Mouse (Mus musculus): ENCODE data around the gene Arl13a.
"Not testable (repeated sequence)": the region's sequence is repeated elsewhere in the genome, so short reads cannot be mapped to it uniquely, and the experiment has no call there.

Arl13a gene

DNA sequence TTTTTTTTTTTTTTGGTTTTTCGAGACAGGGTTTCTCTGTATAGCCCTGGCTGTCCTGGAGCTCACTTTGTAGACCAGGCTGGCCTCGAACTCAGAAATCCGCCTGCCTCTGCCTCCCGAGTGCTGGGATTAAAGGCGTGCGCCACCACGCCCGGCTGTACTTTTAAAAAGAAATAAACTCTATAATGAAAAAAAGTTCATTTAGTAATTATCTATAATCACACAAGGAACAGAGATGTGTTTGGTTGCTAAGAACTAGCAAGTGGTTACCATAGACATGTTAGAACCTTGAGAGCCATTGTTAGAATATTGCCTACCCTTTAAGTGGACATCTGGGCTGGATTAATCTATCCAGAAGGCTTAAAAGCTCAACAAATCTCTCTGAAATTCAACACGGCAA lies at the start of gene Arl13a:
TSS of gene Arl13a (plus strand) at position 301 of the 400 bp plus-strand sequence.
- CTCF ChIA-PET, result not testable (repeated sequence)

DNA sequence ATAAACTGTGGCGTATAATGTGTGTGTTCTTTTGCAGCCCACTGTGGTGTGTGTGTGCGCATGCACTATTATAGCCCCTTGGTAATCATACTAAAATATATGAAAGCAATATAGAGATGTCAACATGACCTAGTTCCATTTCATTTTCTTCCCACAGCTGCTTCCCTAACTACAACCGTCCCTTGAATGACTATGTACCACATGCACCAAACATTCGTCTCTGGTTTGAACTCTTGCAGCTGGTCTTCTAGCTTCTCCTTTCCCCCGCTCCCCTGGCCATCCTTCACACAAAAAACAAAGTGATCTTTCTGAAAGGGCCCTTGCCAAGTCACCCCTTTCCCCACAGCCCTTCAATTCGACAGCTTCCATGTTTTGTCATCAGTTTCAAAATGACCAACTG lies 47.3 kb upstream of the Arl13a start:
- CTCF ChIA-PET, result no interaction called here

DNA sequence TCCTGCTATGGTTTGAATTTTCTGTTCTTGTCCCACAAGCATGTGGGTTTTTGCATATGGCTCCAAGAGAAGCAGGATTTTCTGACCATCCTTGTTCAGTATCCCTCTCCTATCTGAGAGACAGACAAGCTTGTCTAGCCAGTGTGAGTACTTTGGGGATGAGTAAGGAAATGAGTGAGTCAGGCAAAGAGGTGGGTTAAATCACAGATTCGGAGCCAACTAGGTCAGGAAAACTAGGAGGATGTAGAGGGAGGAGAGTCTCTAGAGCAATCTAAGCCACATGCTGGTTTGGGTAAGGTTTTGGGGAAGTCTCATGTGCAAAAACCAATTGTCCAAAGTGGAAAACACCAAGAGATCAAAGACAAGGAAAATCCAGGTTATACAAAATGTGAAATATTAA lies 45.8 kb upstream of the Arl13a start:
- CTCF ChIA-PET, result no interaction called here

DNA sequence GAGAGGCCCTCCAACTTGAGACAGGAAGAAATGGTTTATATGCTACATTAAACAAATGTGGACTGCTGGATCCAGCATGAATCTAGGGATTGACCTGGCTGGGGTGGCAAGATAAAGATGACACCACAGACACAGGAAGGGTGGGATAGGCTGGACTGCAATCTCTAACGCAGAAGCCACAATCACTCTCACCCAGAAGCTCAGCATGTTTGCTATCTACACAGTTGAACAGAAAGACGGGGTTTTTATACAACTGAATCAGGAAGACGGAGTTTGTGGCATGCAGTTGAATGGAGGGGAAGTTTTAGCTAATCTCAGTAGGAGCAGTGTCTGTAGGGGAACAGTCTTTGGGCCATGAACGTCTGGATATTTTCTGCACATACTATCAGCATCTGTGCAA lies 45.3 kb upstream of the Arl13a start:
- CTCF ChIA-PET, result no interaction called here

DNA sequence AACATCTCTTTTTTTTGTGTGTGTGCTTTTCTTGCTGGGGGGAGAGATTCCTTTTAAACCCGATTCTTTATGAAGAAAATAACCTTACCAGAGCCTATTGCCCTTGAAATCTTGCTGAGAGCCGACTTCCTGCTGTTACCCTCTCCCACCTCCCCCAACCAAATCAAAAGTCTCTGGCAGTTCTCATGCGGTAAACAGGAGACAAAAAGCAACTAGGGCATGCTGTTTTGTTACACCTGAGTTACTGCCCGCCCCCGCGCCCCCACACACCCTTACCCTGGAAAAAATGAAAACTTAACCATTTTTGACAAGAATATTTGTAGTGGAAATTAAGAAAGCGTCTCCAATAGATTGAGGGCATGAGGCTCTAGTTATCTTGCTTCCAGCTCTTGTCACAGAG lies 29.1 kb upstream of the Arl13a start:
- CTCF ChIA-PET, result interaction anchor here (1.1 kb wide), 1 partner anchor 20 kb away, joined by 4 read pairs; no protein-coding TSS in a partner anchor

DNA sequence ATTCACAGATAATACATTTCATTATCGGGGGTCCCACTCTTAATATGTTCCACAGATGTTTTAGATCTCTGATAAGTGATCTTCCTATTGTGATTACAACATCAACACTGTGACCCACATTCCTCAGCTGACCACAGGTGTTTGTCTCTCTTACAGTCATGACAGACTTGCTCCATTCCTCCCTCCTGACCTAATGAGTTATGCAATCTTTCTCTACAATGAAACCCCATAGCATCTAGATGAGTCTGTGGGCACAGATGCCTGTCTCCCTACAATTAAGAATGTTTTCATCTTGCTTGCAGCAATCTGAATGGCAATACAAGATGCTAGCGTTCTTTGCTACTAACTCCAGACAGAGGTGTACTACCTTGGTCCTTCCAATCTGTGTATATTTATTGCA lies 26.9 kb upstream of the Arl13a start:
- CTCF ChIA-PET, result no interaction called here

DNA sequence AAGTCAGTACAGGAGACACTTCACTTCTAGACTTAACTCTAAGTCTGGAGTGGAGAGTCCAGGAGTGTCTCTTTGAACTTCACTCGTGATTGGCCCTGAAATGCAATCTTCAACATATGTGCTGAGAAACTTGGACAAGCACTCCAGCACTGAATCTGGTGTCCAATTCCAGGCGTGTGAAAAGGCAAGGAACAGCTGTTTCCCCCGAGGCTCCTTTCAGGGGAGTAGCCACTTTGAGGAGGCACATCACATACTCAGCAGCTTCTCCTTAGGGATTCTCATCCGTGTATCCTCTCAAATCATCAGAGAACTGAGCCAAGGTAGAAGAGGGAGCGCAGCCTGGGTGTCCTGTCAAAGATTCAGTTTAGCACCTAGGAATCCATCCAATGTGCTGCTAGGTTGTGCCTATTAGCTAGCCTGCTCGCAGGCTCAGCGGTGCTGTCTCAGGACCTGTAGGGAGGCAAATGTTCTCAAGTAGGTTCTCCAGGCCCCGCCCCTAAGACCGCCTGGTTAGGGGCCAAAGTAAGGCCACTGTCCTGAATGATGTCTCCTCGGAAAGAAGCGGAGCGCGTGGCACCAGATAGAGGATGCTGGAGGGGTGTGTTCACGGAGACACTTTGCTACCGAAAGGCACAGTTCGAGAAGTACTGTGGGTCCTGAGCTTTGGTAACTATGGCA lies 25.1 kb upstream of the Arl13a start, which contains the start of gene Xkrx:
TSS of gene Xkrx (minus strand) at position 34 of the 678 bp plus-strand sequence.
- CTCF ChIA-PET, result no interaction called here

DNA sequence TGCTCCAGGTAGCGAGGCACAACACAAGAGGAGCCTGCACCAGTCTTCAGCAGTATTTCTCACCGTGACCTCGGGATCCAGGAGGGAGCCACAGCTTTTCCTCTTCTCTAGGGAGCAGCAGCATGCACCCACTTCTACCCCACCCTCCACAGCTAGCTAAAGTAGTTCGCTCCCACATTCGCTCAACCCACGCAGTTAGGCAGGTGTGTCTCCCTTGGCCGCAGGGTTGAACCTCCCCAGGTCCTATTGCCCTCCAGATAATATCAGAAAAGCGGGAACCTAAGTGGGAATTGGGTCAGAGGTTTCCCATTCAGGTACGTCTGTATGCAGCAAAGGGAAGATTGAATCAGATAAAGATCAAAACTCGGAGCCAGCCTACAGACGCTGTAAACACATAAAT lies 24.5 kb upstream of the Arl13a start:
- CTCF ChIA-PET, result no interaction called here

DNA sequence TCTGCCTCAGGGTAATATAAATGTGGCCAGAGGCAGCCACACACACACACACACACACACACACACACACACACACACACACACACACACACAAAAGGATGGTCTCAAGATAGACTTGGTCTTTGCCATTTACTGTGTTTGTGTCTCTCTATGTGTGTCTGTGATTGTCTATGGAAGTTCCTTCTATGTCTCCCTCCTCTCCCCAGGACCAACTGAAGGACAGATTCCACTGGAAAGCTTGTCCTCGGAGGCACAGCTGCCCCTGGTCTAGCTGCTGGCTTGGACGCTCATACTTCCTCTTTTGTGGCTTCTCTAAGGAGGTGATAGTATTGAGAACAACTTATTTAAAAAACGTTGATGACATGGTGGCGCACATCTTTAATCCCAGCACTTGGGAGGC lies 23.8 kb upstream of the Arl13a start:
- CTCF ChIA-PET, result interaction anchor here (0.6 kb wide), 1 partner anchor 11 kb away, joined by 8 read pairs; no protein-coding TSS in a partner anchor

DNA sequence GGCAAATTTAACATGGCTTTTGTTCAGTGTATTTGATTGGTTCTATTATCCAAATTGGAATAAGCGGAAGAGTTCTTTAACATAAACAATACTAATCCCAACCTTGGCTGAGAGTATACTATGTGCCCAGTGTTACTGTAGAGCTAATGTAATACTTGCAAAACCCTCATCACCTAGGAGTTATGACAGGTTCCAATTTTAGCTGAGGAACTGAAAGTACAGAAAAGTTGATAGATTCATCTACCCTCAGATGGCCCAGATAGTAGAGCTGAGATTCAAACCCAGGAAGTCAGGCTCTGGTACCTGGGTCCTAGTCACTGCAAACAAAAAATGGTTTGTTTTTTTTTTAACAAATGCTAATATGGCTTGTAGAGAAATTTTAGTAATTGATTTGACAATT lies 16.7 kb upstream of the Arl13a start:
- CTCF ChIA-PET, result interaction anchor here (0.9 kb wide), 1 partner anchor 36 kb away, joined by 7 read pairs; no protein-coding TSS in a partner anchor

DNA sequence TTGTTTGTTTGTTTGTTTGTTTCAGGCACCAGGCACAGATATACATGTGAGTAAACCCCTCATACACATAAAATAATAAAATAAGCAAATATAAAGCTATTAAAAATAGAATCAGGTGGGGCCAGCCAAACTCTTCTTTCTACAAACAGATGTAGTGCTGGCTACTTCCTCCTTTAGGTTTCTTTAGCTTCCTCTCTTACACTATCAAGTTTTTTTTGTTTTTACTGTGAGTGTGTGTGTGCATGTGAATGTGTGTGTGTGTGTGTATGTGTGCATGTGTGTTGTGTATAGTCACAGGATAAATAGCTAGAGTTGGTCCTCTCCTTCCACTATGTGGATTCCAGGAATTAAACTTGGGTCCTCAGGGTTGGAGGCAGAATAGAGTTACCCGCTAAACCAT lies 12.6 kb upstream of the Arl13a start:
- CTCF ChIA-PET, result no interaction called here

DNA sequence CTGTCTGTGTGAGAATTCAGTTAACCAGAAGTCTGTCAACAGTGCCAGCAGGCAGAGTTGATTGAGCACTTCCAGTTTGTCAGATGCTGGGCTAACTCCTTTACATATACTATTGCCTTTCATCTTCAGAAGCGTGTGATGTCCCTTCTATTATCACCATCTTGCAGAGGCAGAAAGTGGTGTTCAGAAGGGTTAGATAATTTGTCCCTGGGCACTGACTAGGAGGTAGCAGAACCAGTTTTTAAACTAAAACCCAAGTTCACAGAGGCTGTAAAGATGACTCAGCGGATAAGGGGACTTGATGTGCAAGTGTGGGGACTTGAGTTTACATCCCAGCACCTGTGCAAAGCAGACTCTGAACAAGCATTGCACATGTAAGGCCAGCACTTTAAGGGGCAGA lies 21.2 kb downstream of the Arl13a start:
- CTCF ChIA-PET, result no interaction called here

DNA sequence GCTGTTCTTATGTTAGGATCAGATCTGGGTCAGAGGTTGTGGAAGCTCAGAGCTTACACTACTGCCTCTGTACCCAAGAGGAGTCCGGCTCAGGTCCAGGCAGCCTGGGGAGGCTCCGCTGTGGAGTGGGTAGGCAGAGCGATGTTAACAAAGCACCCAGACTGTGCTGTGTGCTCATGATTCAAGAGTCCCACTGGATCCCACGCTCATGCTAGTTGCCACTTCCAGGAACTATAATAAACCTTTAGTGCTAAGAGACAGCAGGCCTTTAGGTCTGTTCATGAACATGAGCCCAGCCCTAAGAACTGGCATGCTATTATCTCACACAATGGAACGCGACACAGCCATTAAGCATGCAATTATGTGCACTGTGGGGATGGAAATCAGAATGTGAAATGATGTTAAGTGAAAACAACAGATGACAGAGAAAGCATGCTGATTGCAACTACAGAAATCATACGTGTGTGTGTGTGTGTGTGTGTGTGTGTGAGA lies 23.9 kb downstream of the Arl13a start:
- CTCF ChIA-PET, result interaction anchor here (0.6 to 0.8 kb wide), 2 partner anchors 26 to 58 kb away, joined by 3 read pairs; no protein-coding TSS in a partner anchor

DNA sequence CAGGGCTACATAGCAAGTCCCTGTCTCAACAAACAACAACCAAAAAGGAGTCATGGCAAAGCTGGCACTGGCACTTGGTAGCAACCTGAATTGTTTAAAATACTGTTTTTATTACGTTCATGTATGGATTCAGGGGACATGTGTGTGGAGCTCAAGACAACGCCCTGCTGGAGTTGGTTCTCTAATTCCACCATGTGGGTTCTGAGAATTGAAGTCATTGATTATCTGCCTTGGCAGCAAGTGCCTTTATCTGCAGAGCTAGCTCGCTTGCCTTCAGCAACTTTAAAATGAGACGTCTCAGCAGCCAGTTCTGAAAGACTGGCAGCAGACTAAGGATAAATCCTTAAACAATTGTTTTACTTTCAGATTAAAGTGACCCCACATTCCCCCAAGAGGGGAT lies 30.9 kb downstream of the Arl13a start:
- CTCF ChIA-PET, result no interaction called here

DNA sequence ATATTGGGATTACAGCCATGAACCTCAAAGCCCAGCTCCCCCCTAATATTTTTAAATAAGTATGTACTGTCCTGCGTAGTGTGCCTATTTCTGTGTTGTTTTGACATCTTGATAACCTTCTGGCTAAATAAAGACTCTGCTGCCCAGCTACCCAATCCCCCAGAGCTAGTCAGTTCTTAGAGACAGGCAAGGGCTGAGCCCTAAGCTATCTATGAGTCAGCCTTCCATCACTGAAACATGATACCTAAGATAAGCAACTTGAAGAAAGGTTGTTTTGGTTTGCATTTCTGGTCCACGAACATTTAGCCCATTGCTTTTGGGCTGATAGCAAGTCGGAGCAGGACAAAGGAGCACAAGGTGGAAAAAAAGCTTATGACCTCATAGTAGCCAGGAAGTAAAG lies 33.3 kb downstream of the Arl13a start:
- CTCF ChIA-PET, result interaction anchor here (0.6 kb wide), 1 partner anchor 37 kb away, joined by 4 read pairs; no protein-coding TSS in a partner anchor

DNA sequence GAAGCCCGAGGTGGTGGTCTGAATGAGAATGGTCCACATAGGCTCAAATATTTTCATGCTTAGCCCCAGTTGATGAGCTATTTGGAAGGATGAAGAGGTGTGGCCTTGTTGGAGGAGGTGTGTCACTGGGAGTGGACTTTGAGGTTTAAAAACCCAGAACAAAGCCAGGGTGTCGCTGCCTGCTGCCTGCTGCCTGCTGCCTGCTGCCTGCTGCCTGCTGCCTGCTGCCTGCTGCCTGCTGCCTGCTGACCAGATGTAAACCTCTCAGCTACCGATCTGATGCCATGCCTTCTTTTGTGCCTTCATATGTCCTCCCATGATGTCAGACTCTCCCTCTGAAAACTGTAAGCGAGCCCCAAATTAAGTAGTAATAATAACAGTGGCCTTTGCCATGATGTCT lies 34.6 kb downstream of the Arl13a start, which contains the start of gene Nox1:
TSS of gene Nox1 (minus strand) at position 101 of the 400 bp plus-strand sequence.
- CTCF ChIA-PET, result no interaction called here

DNA sequence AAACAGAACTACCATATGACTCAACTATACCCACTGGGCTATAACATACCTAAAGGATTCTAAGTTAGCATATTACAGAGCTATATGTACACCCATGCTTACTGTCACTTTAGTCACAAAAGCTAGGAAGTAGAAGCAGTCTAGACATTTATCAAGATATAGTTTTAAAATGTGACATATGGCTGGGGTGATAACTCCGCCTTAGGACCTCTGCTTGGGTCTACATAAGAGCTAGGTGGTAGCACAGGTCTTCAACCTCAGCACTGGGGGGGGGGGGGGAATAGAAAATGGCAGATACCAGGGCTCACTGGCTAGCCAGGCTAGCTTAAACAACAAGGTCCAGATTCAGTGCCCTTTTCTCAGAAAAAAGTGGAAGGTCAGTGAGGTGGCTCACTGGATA lies 45.7 kb downstream of the Arl13a start:
- CTCF ChIA-PET, result interaction anchor here (0.9 kb wide), 1 partner anchor 10 kb away, joined by 3 read pairs; no protein-coding TSS in a partner anchor

DNA sequence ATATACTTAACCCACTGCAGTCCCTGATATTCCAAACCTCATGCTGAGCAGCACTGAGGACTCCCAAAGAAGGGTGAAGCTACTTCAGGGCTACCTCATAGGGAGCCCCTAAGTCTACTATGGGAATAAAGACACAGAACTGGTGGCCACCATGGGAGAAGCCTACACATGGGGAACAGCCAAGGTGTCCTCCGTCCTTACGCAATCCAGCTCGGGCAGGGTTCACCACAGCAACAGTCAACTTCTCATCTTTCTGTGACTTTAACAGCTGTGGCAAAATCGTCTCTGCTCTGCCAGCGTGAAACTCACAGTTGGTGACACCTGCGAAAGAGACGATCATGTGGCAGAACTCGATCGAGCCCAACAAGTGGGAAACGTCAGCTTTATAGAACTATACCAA lies 51.0 kb downstream of the Arl13a start:
- CTCF ChIA-PET, result interaction anchor here (1.2 kb wide), 1 partner anchor 28 kb away, joined by 3 read pairs; no protein-coding TSS in a partner anchor

DNA sequence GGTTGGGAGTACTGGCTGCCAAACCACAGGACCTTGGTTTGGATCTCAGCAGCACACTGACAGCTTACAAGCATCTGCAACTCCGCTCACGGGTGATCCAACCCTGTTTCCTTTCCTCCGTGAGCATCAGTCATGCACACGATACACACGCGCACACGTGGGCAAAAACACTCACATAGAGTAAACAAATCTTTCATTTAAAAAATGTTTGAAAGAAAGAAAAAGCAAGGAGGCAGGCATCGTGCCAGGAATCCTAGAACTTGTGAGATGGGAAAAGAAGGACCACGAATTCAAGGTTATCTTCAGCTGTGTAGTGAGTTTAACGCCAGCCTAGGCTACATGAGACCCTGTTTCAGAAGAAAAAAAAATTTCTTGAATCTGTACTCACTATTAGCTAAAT lies 58.6 kb downstream of the Arl13a start:
- CTCF ChIA-PET, result no interaction called here

DNA sequence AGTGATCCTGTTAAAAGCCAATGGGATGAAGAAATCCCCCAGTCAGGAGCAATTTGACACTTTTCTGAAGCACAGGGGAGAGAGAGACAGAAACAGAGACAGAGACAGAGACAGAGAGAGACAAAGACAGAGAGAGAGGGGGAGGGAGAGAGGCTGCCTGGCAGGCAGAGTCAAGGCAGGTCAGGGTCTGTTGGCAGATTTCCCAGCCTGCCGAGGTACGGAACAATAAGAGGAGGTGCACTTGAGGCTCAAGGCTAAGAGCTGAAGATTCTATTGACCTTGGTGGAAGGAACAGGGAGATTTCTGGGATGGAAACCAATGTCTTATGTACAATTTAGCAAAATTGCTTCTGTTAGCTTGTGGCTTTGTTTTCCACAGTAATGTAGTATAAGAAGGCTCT lies 60.9 kb downstream of the Arl13a start:
- CTCF ChIA-PET, result no interaction called here
